Mouse (Mus musculus) ovary, adult 18-20 months (tissue): ENCODE measurements around the gene Rbms1.
"Not testable (repeated sequence)": the region's sequence is repeated elsewhere in the genome, so short reads cannot be mapped to it uniquely, and the experiment has no call there.

Source experiments
- DNase-seq: peaks from one replicate; pipeline ENCODE4 v3.0.0; 2022; ENCODE audit warnings: low spot score, mixed read lengths

Rbms1 gene

DNA sequence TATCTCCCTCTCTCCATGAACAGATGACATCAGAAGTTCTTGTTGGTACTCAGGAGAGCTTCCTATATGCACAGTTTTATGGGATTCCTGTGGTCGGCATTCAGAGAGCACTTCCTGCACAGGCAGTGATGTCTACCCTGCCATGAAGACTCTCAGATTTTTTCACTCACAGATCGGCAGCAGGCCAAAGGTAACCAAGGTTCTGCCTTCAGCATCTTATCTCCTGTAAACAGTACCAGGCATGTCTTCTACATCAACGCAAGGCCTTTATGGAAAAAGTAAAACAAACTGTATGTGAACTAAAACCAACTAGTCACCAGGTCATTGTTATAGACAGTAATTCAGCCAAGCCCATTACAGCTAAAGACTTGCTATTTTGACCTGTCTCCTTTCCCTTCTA lies 115.0 kb downstream of the Rbms1 start:
- DNase-seq, result no peak

- DNase-seq, result no peak
Measured at GRCm38 (mm10) chr2:60845316-60845894, 117.6 kb downstream of the Rbms1 start.

GRCm38 (mm10) chr2:60844259-60844658 lies 118.7 kb downstream of the Rbms1 start:
- no peak for DNase-seq

- no peak for DNase-seq
Measured at GRCm38 (mm10) chr2:60843633-60844032, 119.4 kb downstream of the Rbms1 start.

DNA sequence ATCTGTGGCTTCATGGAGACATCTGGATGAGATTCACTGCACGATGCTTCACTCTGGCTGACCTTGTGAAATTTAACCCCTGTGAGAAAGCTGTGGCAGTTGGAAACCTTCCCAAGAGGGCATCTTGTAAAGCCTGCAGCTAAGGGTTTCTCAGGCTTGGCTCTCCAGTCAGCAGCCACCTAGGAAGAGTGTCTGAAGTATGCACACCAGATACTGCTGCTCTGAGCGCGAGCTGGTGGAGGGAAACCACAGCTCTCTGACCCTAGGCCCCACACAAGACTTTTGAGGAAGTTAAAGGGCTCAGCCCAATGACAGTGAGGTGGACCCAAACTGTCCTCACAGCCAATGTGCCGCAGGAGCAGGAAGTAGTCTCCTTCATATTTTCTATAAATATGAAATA lies 120.0 kb downstream of the Rbms1 start:
- DNase-seq, result no peak

DNA sequence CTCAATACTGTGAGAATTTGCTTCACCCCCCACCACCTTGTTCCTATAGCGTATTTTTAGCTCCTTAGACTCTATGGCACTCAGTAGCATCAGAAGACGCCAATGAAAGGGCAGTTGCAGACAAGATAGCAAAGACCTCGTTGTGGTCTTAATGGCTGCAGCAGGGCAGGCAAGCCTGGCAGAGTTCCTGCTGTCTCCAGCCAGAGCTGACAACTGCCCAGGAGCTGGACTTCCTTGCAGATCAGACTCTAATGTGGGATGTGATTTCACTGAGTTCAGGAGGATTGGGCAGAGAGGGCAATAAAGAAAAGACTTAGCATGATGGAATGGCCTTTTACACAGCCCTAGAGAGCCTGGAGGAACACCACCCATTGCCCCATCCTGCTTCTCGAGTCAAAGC lies 122.1 kb downstream of the Rbms1 start:
- no peak for DNase-seq

GRCm38 (mm10) chr2:60839498-60839897 lies 123.5 kb downstream of the Rbms1 start:
- no peak for DNase-seq

DNA sequence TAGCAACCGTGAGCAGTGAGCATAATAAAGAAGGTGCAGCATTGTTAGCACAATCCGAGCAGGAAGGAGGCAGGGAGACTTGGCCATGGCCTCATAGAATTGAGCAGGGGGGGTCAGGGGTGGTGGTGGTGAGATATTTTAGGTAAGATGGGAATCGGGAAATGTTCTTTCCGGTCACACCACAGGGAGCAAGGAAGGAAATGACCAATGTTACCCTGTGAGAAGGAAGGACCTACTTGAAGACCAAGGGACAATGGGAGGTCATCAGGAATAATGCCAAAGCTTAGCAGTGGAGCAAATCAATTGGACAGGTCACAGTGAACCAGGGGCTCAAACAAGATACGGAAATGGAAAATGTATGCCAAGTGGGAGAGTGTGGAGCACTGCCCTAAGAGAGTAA lies 124.1 kb downstream of the Rbms1 start:
- DNase-seq, result no peak

DNA sequence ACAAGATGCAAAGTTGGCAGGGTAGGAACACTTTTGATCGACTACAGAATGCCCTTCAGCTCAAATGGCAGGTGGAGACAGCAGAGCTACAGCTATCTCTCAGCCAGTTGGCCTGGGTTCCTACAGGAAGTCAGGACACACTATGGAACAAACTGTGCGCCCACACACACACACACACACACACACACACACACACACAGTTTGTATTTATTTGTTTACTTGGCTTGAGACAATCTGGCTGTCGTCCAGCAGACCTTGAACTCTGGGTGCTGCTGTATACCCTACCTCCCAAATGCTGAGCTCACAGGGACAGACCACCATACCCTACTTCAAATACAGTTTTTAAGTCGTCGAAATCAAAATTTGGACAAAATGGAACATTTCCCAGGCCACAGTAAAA lies 125.4 kb downstream of the Rbms1 start:
- no peak for DNase-seq

- no peak for DNase-seq
Measured at GRCm38 (mm10) chr2:60836237-60836636, 126.8 kb downstream of the Rbms1 start.

- no peak for DNase-seq
Measured at GRCm38 (mm10) chr2:60834293-60834692, 128.7 kb downstream of the Rbms1 start.

DNA sequence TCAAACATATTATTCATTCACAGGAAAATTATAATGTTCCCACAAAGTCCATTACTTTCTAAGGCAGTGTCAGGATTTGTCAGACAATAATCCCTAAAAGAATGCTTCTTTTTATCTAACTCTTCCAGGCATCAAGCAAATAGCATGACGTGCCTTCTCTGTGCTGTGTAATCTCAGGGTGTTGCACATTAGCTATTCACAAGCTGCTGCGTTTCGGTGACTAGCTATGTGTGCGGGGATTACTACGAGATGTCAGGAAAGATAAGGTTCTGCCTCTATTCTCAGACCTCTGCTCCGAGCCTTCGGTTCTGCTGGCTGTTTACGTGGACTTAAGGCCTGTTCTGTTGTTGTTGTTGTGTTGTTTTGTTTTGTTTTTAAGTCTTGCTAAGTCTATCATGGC lies 130.7 kb downstream of the Rbms1 start:
- no peak for DNase-seq

GRCm38 (mm10) chr2:60830464-60830863 lies 132.5 kb downstream of the Rbms1 start:
- DNase-seq, result not testable (repeated sequence)

DNA sequence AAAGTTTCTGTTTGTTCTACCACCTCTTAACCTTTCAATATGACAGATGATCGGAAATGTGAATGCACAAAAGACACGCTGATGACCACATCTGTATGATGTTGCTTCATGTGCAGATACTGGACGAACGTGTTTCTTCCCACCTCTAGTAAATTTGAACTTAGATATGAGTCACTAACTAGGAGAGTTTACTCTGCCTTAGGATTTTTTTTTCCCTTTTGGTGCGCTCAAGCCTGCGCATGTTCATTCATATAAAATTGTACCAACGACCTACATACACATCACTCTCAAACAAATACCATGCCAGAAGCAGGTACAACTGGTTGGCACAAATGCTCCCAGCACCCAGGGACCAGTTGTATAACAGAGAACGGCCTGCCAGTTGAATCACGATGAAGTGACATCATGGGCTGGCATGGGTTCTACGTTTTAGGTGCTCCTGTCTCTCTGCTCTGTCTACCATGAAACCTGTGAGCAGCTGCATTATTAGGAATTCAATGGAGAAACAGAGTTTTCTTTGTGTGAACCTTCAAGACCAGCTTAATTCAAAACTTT lies 134.0 kb downstream of the Rbms1 start:
- DNase-seq, result no peak

GRCm38 (mm10) chr2:60827152-60827428 lies 135.9 kb downstream of the Rbms1 start:
- DNase-seq, result no peak

- no peak for DNase-seq
Measured at GRCm38 (mm10) chr2:60826406-60827151, 136.4 kb downstream of the Rbms1 start.

DNA sequence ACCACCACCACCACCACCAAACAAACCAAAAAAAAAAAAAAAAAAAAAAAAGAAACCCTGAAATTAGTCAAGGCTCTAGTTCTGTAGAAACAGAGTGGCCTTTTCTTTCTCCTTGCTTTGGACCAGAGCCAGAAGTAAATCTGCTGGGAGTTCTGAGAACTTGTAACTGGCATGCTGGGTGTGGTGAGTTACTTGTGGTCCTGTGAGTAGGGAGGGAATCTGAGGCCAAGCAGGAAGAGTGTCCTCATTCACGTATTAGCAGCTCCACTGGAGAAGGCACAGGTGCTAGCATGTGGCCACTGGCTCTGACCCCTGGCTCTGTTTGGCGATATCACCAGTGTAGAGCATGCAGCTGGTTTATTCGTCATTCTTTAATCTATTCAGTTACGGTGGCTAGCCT lies 137.3 kb downstream of the Rbms1 start:
- no peak for DNase-seq

DNA sequence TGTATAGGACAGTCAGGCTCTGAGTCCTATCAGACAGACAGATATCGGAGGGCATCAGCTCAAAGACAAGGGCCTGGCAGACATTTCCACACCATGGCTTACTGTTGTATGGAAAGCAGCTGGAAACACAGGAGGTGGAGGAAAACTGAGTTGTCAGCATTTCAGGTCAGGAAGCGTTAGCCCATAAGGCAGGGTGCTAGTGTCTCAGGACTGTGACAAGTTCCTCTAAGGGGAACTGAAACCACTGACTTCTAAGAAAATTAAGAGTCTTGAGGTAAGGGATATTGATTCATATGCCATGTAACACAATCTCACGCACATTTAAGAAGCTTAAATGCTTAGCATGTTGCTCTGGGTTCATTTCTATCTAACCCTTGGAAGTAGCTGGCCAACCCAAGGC lies 141.4 kb downstream of the Rbms1 start:
- DNase-seq, result no peak

DNA sequence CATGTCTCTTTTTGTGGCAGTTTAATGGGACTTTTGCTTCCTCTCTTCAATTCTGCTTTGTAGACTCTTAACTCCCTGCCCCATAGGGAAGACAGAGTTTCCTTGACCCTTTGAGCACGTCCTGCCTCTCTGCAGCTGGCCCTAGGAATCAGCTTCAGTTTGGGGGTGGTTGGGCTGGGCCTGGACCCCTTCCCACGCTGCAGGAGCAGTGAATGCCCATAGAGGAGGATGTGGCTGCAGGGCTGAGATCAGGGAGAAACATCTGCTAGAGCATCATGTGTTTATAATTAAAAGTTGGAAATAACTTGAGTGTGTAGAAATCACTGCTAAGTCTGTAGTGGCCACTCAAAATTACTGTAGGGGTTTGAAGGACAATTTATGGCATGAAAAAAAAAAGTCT lies 144.4 kb downstream of the Rbms1 start:
- DNase-seq, result no peak

DNA sequence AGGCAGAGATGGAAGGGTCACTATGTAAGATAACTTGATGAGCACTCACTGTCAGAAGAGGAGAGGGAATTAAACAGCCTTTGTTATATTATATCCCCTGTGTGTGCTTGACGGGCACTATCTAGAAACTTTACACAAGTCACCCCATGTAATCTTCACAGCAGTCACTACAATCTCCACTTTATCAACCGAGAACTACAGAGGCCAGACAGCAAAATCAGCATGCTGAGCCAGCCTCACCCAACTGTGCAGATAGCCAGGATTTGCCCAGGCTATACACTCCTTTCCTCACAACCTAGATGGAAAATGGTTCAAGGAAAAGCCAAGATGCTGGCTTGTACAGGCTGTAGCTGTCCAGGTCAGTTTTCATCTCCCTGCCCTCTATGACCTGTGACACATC lies 146.7 kb downstream of the Rbms1 start:
- no peak for DNase-seq

DNA sequence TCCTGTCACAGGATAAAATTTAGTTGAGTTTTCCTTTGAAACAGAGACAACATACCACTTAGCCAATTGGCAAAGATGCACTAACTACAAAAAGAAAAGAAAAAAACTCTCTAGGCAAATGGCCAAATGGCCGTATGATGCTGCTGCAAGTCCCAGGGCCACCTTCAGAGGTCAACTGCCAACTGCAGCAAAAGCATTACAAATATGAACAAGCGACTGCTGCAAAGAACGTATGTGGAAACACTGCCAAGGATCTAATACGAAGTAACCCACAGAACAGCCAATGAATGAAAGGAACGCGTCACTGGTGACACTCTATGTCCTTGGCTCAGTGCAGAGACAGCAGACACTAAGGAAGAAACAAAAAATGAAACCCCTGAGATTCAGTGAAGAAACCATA lies 148.2 kb downstream of the Rbms1 start:
- no peak for DNase-seq

- DNase-seq, result no peak
Measured at GRCm38 (mm10) chr2:60812949-60813348, 150.0 kb downstream of the Rbms1 start.

DNA sequence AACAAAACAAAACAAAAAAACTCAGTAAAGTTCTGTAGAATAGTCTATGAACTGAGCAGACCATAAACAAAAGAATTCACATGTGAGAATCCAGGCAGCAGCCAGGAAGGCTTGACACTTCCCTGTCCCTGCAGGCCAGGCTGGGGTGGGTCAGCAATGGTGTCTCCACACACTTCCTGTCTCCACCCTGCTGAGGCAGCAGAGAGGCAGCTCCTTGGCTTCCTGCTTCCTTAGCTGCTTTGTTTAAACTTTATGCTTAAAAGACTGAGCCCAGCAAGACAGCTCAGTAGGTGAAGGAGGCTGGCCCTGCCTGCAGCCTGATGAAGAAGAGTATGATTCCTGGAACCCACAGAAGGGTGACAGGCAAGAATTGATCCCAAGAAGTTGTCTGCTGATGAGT lies 152.4 kb downstream of the Rbms1 start:
- no peak for DNase-seq

GRCm38 (mm10) chr2:60809441-60809921 lies 153.5 kb downstream of the Rbms1 start:
- no peak for DNase-seq
